ENCODE assay signal across 16 mouse cellular contexts in the genomic region with DNA sequence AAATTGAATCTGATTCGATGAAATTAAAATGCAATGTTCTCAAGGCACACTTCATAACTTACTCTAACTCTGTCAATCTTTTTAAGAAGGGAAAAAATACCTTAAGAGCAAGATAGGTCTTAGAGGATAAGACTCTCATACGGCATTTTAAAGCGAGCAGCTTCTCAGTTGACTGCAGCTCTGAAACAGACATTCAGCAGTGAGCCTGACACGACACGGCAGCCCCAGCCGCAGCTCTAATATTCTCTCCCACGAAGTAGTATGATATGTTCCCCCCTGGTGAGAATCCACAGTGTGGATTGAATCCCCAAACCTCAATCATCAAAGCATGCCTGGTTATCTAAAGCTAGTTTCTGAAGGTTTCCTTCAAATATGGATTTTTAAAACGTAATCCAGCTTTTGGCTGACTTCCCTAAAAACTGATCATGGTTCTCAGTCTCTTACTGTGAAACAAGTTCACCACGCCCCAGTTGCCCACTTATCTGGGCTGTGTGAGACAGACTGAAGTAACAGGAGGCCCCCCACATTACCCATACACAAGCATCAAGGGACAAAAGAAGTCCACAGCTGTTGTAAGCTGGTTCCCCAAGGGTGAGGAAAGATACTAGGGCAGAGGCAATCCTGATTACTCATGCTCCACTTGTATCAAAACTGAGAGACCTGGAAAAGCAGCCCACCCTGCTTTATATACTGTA.
"Had no signal": no experiment of that assay in that cellular context is flagged by ENCODE, and none has a peak within 500 bp of the region (broad histone marks: within the 10 kb centered on the region; RNA-seq: fewer than 3 reads in every experiment).

No protein-coding gene starts in this region.

- H3K27me3 ChIP-seq: intestine, embryonic 15.5 days; liver, embryonic 15.5 days; megakaryocyte, embryonic 14.5 days; neural tube, embryonic 13.5 days had no signal

- H3K27ac ChIP-seq: intestine, embryonic 15.5 days; left cerebral cortex, adult 2 months; limb, embryonic 10.5 days; liver, embryonic 15.5 days; neural tube, embryonic 13.5 days; stomach, postnatal 0 days had no signal

- H3K36me3 ChIP-seq: intestine, embryonic 15.5 days; limb, embryonic 10.5 days; liver, embryonic 15.5 days; neural tube, embryonic 13.5 days had no signal

- H3K4me1 ChIP-seq: intestine, embryonic 15.5 days; limb, embryonic 10.5 days; liver, embryonic 15.5 days; megakaryocyte, embryonic 14.5 days; neural tube, embryonic 13.5 days had no signal

- H3K9ac ChIP-seq: intestine, embryonic 15.5 days; liver, embryonic 15.5 days; neural tube, embryonic 13.5 days had no signal

- H3K9me3 ChIP-seq: intestine, embryonic 15.5 days; limb, embryonic 10.5 days; liver, embryonic 15.5 days; neural tube, embryonic 13.5 days had no signal

- H3K4me3 ChIP-seq: intestine, embryonic 15.5 days; left cerebral cortex, adult 2 months; limb, embryonic 10.5 days; liver, embryonic 15.5 days; megakaryocyte, embryonic 14.5 days; neural tube, embryonic 13.5 days had no signal

- H3K4me2 ChIP-seq: intestine, embryonic 15.5 days; liver, embryonic 11.5 days; liver, embryonic 15.5 days; neural tube, embryonic 13.5 days had no signal

- DNase-seq: kidney, adult 8-10 months; kidney, postnatal 25 days; lung, adult 2 months; lung, postnatal 10 days; lung, postnatal 4 days; right cerebral cortex, adult 18-20 months; right cerebral cortex, postnatal 25 days; thymus, postnatal 14 days had no signal
